Mouse (Mus musculus): ENCODE results near the gene Cutal. TPM values are rescaled to one million over a fixed set of nuclear protein-coding genes. Genes with fewer than 3 reads are reported as not detected.

The Cutal gene
- polyA plus RNA-seq, 1 experiment = not detected

DNA sequence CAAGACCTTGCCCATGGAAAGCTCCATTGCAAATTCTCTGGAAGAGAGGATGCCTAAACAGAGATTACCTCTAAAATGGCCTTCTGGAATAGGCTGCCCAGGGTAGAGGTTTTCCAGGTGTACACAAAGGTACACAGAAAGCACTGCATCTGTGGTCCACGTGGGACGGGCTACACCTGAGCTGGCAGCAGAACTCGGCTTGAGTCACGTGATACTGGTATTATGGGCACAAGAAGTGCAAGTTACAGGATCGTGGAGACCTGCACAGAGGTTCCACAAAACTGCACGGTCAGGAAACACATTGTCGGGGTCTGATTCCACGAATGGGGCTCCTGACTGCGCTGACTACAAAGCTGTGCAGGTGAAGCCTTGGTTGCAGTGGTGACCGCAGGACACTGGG is 5.9 kb downstream of the Cutal start:
- 89% methylated on average over 10 of the region's 10 CpGs for WGBS
- Histone ChIP-seq H3K4me1 (ENCODE audit: control insufficient read depth, insufficient read depth, low read length) (no peaks in the 10 kb centered on the region), H3K4me3 (ENCODE audit: insufficient read depth, low read depth, low read length) (no peak overlapping the region)

GRCm38 (mm10) chr2:34882757-34883156 is 8.6 kb downstream of the Cutal start:
- H3K27ac ChIP-seq (ENCODE audit: insufficient read depth, low read depth, low read length) = no peak overlapping the region
- WGBS = 97% methylated on average over 2 of the region's 2 CpGs
- no peak overlapping the region for H3K4me3 ChIP-seq (ENCODE audit: insufficient read depth, low read depth, low read length)
- no peaks in the 10 kb centered on the region for H3K4me1 ChIP-seq (ENCODE audit: control insufficient read depth, insufficient read depth, low read length)
- TF ChIP-seq CTCF (IDR thresholded peaks at IDR 0.05; ENCODE audit: insufficient read depth, low read depth, low read length) (no peak), POLR2A (IDR thresholded peaks at IDR 0.05; ENCODE audit: insufficient read depth, low read depth, low read length) (no peak)

More for the DNA sequence above, 5.9 kb downstream of the Cutal start:
- H3K27ac ChIP-seq (ENCODE audit: insufficient read depth, low read depth, low read length) = no peak overlapping the region
- no peak for TF ChIP-seq CTCF (IDR thresholded peaks at IDR 0.05; ENCODE audit: insufficient read depth, low read depth, low read length)
- TF ChIP-seq POLR2A (IDR thresholded peaks at IDR 0.05; ENCODE audit: insufficient read depth, low read depth, low read length) = no peak

DNA sequence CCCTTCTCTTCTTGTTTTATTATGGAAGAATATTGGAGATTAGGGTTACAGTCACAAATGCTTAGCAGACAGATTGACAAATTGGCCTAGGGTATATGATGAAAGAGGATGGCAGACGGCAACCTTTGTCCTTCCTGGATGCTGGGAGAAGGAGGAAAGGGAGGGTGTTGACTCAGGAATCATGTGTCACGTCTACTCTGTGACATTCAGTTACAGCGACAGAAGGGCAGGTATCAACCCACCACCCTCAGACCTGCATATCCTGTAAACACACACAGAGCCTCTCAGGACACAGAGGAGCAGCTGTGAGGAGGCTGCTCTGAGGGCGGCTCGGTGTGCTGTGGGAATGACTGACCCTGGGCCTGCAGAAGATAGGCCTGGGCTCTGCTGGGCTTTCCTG is 9.0 kb downstream of the Cutal start:
- Histone ChIP-seq H3K4me3 (ENCODE audit: insufficient read depth, low read depth, low read length) (no peak overlapping the region), H3K27ac (ENCODE audit: insufficient read depth, low read depth, low read length) (no peak overlapping the region), H3K4me1 (ENCODE audit: control insufficient read depth, insufficient read depth, low read length) (no peaks in the 10 kb centered on the region)
- TF ChIP-seq CTCF (IDR thresholded peaks at IDR 0.05; ENCODE audit: insufficient read depth, low read depth, low read length) = no peak
- no peak for TF ChIP-seq POLR2A (IDR thresholded peaks at IDR 0.05; ENCODE audit: insufficient read depth, low read depth, low read length)
- 78% methylated on average over 5 of the region's 5 CpGs for WGBS

DNA sequence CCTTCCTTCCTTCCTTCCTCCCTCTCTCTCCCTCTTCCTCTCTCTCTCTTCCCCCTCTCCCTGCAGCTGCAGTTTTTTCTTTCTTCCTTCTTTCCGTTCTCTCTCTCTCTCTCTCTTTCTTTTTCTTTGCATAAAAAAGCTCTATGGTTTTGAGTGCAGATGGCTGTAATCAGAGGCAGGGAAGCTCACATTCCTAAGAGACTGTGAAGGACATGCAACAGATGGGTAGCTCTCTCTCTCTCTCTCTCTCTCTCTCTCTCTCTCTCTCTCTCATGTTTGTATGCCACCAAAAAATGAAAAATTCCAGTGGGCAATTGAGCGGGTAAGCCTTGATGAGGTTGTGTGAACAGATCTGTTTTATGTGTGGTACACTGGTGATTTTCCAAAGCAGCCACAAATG is 10.0 kb downstream of the Cutal start:
- Histone ChIP-seq H3K4me3 (ENCODE audit: insufficient read depth, low read depth, low read length) (no peak overlapping the region), H3K27ac (ENCODE audit: insufficient read depth, low read depth, low read length) (no peak overlapping the region), H3K4me1 (ENCODE audit: control insufficient read depth, insufficient read depth, low read length) (no peaks in the 10 kb centered on the region)
- 66% methylated on average over 2 of the region's 2 CpGs for WGBS
- no peak for TF ChIP-seq POLR2A (IDR thresholded peaks at IDR 0.05; ENCODE audit: insufficient read depth, low read depth, low read length)
- TF ChIP-seq CTCF (IDR thresholded peaks at IDR 0.05; ENCODE audit: insufficient read depth, low read depth, low read length) = no peak

- Histone ChIP-seq H3K4me3 (ENCODE audit: insufficient read depth, low read depth, low read length) (no peak overlapping the region), H3K27ac (ENCODE audit: insufficient read depth, low read depth, low read length) (no peak overlapping the region), H3K4me1 (ENCODE audit: control insufficient read depth, insufficient read depth, low read length) (no peaks in the 10 kb centered on the region)
- TF ChIP-seq CTCF (IDR thresholded peaks at IDR 0.05; ENCODE audit: insufficient read depth, low read depth, low read length) = no peak
- no peak for TF ChIP-seq POLR2A (IDR thresholded peaks at IDR 0.05; ENCODE audit: insufficient read depth, low read depth, low read length)
- WGBS = 80% methylated on average over 5 of the region's 5 CpGs
These were observed 19.8 kb downstream of the Cutal start for GRCm38 (mm10) chr2:34893950-34894349.

DNA sequence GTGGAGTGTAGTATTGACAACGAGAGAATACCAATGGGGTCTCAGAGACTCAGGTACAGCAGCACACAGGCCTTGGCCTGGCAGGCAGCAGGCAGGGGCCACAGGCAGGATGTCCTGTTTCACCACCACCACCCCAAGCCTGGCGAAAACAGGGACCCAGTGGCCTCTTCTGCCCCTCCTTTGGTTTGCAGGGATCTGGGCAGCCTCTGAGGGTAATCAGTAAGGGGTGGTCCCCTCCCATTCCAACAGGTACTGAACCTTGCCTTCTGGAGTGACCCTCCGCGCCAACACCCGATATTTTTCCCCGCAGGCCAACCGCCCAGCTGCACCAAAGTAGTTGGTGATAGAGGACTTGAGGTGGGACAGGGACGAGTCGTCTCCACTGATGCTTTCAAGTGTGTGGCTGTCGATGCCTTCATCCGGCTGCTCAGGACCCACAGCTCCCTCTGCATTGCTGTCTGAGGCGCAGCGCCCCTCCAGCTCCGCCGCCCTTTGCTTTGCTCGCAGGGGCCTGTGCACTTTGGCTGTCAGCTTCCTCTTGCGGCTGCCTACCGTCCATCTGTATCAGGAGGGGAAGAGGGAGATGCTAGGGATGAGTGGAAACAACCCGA is 21.4 kb downstream of the Cutal start:
- H3K4me1 ChIP-seq (ENCODE audit: control insufficient read depth, insufficient read depth, low read length) = no peaks in the 10 kb centered on the region
- WGBS = 90% methylated on average over 19 of the region's 19 CpGs
- H3K4me3 ChIP-seq (ENCODE audit: insufficient read depth, low read depth, low read length) = no peak overlapping the region
- no peak overlapping the region for H3K27ac ChIP-seq (ENCODE audit: insufficient read depth, low read depth, low read length)
- TF ChIP-seq POLR2A (IDR thresholded peaks at IDR 0.05; ENCODE audit: insufficient read depth, low read depth, low read length) (no peak), CTCF (IDR thresholded peaks at IDR 0.05; ENCODE audit: insufficient read depth, low read depth, low read length) (no peak)

GRCm38 (mm10) chr2:34896821-34897460 is 22.7 kb downstream of the Cutal start:
- Histone ChIP-seq H3K27ac (ENCODE audit: insufficient read depth, low read depth, low read length) (no peak overlapping the region), H3K4me3 (ENCODE audit: insufficient read depth, low read depth, low read length) (no peak overlapping the region), H3K4me1 (ENCODE audit: control insufficient read depth, insufficient read depth, low read length) (no peaks in the 10 kb centered on the region)
- WGBS = 87% methylated on average over 17 of the region's 17 CpGs
- TF ChIP-seq POLR2A (IDR thresholded peaks at IDR 0.05; ENCODE audit: insufficient read depth, low read depth, low read length) (no peak), CTCF (IDR thresholded peaks at IDR 0.05; ENCODE audit: insufficient read depth, low read depth, low read length) (no peak)

- TF ChIP-seq POLR2A (IDR thresholded peaks at IDR 0.05; ENCODE audit: insufficient read depth, low read depth, low read length) = no peak
- TF ChIP-seq CTCF (IDR thresholded peaks at IDR 0.05; ENCODE audit: insufficient read depth, low read depth, low read length) = no peak
- Histone ChIP-seq H3K4me3 (ENCODE audit: insufficient read depth, low read depth, low read length) (no peak overlapping the region), H3K27ac (ENCODE audit: insufficient read depth, low read depth, low read length) (no peak overlapping the region), H3K4me1 (ENCODE audit: control insufficient read depth, insufficient read depth, low read length) (no peaks in the 10 kb centered on the region)
- WGBS = 32% methylated on average over 10 of the region's 10 CpGs
These were observed 23.6 kb downstream of the Cutal start for GRCm38 (mm10) chr2:34897820-34898219.

DNA sequence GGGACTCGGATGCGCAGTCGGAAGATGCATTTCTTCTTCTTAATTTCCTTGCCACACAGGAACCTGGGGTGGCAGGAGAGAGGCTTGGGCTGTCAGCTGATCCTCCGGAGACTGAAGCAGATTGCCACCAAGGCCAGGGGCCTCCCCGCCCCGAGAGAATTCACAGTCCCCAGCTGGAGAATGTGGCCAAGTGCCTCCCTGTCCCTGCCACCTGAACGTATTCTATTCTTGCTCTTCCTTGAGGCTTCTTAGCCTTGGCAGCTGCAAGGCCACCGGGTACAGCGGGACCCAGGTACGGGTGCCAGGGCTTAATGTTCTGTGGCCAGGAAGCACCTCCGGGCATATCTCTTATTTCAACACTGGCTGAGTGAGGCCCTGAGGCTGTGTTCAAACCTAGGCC is 25.5 kb downstream of the Cutal start:
- TF ChIP-seq CTCF (IDR thresholded peaks at IDR 0.05; ENCODE audit: insufficient read depth, low read depth, low read length) (no peak), POLR2A (IDR thresholded peaks at IDR 0.05; ENCODE audit: insufficient read depth, low read depth, low read length) (no peak)
- peaks cover 2% of the 10 kb centered on the region for H3K4me1 ChIP-seq (ENCODE audit: control insufficient read depth, insufficient read depth, low read length)
- 87% methylated on average over 11 of the region's 11 CpGs for WGBS
- no peak overlapping the region for H3K4me3 ChIP-seq (ENCODE audit: insufficient read depth, low read depth, low read length)
- H3K27ac ChIP-seq (ENCODE audit: insufficient read depth, low read depth, low read length) = no peak overlapping the region
